Mouse (Mus musculus) erythroblast, embryonic 14.5 days (primary cell): ENCODE measurements around the gene Cdca8.

Experiments used
- GATA1 ChIP-seq: IDR thresholded peaks from 2 replicates; pipeline ENCODE4 v1.6.1; 2012; ENCODE audit warnings: low read length, inconsistent platforms, mixed read lengths
- TAL1 ChIP-seq: IDR thresholded peaks from 3 replicates; pipeline ENCODE4 v1.6.1; 2012; ENCODE audit warnings: low read length, inconsistent platforms, mixed read lengths

DNA sequence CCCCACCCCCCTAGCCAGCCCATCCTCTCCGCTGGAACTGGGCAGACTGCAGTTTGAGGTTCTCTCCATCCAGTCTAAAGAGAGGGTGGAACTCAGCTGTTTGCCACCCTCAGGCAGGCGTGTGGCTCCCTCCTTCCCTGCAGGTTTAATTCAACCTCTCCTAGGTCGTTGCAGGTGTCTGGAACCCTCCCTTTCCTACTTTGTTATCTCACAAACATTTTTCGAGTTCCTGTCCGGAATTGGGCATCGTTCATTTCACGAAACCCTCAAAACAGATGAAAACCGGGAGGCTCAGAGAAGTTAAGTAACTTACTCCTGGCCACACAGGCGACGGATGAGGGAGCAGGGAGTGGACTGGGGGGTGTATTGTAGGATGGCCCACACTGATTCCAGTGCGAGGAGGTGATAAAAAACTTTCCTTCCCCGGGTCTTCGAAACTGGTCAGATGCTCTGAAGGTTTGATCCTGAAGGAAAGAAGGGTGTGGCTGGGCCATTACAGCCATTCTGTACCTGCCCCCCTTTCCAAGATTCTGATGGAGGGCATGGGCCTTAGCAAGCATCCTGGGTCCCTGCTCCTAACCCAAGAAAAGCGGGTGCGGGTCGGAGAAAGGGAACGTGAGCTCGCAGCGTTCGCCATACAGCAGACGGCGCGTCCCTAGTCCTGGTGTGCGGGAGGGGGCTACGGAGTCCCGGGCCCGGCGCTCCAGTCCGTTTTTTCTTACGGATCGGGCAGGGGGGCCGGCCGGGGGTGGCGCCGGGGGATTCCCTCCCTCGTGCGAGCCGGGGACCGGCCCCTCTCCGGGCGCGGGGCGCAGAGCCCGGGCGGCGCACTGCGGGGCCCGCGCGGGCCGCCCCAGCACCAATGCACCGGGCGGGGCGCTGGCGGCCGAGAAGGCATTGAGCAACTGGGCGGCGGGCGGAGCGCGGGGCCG is 46.8 kb upstream of the Cdca8 start, which contains the start of gene Rspo1:
- TF ChIP-seq GATA1 (no peak), TAL1 (no peak)
